Mouse (Mus musculus): ENCODE measurements around the gene Nmnat1.
"Not testable (repeated sequence)": the region's sequence is repeated elsewhere in the genome, so short reads cannot be mapped to it uniquely, and the experiment has no call there.

Nmnat1 gene

DNA sequence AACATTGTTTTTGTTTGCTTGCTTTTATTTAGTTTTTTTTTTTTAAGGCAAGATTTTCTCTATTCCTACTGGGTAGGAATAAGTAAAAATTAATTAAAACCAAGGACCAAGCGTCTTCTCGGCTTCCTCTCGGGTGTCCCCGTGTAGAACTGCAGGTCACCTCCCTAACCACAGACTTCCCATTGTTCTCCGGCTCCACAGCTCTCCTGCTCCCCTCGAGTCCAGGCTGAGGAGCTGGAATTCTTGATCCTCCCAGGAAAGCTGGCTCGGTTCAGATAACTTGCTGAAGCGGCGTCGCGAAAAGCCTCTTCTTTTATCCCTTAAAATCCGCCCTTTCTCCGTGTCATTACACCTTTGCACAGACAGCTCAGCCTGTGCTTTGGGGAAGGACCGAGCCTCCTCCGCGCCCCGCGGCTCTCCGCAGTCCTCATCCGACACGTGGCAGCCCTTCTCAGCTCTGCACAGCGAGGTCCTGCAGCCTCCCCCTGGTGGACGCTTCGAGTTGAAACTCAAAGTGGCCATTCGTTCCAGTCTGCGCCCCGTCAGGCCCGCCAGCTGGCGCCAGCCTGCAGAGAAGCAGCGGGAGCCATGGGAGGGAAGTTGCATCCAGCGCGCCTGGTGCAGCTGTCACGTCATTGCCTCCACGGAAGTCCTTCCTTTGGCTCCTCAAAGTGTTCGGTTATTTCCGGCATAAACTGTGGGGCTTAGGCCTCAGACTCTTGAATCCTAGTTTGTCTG lies 39.9 kb downstream of the Nmnat1 start:
- peak; percentile 74 for DNase-seq (ENCODE audit: low read depth, low spot score)

DNA sequence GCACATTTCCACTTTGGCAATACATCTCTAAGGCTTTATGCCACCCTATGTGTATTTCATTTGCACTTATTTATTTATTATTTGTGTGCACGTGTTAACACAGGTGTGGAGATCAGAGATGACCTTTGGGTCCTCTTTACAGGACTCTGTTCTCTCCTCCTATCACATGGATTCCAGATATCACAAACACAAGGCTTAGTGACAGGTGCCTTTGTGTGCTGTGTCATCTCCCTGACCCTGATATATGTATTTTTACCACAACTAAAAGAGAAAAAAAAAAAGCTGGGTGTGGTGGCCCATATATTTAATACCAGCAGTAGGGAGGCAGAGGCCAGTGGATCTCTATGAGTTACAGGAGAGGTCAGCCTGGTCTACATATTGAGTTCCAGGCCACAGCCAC lies 40.5 kb downstream of the Nmnat1 start:
- no peak for DNase-seq (ENCODE audit: low read depth, low spot score)

DNA sequence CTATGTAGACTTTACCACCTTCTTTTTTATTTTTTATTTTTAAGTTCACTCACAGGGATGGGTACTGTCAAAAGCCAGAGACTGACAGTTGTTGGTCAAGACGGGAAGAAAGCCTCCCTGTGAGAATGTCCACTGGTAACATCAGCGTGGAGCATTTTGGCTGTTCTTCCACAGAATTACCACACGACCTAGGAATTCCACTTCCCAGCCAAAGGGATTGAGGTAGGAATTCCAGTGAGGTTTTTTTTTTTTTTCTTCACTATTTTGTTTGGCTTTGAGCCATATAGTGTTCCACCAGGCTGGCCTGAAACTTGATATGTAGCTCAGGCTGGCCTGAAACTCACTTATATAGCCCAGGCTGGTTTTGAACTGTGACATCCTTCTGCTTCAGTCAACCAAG lies 42.6 kb downstream of the Nmnat1 start:
- no peak for DNase-seq (ENCODE audit: low read depth, low spot score)

DNA sequence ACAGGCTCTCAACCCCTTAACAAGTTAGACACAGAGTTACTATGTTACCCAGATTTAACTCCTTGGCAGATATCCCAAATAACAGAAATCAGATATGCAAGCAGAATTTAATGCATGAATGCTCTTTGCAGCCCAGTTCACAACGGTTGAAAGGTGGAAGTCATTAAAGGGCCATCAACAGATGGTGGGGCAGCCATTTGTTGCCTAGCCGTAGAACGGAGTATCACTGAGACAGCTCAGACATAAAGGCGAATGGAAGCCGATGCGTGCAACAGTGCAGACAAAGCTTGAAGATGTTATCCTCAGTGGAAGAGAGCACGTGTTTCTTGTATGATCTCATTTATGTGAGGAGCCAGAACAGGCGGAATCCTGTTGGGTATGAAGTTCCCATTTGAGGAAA lies 44.4 kb downstream of the Nmnat1 start:
- DNase-seq (ENCODE audit: low read depth, low spot score), result no peak

DNA sequence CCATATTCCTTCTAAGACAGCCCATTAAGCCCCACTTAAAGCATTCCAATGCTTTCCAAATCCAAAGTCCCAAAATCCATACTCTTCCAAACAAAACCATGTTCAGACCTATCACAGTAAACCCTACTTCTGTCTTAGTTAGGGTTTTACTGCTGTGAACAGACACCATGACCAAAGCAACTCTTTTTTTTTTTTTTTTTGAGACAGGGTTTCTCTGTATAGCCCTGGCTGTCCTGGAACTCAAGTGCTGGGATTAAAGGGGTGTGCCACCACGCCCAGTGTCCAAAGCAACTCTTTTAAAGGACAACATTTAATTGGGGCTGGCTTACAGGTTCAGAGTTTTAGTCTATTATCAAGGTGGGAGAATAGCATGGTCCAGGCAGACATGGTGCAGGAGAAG lies 53.1 kb downstream of the Nmnat1 start:
- not testable (repeated sequence) for DNase-seq (ENCODE audit: low read depth, low spot score)

DNA sequence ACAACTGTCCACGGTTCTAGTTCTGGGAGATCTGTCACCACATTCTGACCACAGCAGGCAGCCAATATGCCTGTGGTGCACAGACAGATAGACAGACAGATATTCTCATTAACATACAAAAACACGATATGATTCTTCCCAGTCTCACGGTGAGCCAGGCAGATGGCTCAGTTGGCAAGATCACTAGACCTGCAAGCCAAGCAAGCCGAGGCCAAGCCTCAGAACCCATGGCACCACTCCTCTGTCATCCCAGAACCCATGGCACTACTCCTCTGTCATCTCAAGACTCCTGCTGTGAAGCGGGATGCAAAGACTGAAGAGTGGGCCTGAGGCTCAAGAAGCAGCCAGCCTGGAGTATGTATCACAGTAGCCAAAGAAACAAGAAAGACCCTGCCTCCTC lies 55.4 kb downstream of the Nmnat1 start:
- no peak for DNase-seq (ENCODE audit: low read depth, low spot score)

DNA sequence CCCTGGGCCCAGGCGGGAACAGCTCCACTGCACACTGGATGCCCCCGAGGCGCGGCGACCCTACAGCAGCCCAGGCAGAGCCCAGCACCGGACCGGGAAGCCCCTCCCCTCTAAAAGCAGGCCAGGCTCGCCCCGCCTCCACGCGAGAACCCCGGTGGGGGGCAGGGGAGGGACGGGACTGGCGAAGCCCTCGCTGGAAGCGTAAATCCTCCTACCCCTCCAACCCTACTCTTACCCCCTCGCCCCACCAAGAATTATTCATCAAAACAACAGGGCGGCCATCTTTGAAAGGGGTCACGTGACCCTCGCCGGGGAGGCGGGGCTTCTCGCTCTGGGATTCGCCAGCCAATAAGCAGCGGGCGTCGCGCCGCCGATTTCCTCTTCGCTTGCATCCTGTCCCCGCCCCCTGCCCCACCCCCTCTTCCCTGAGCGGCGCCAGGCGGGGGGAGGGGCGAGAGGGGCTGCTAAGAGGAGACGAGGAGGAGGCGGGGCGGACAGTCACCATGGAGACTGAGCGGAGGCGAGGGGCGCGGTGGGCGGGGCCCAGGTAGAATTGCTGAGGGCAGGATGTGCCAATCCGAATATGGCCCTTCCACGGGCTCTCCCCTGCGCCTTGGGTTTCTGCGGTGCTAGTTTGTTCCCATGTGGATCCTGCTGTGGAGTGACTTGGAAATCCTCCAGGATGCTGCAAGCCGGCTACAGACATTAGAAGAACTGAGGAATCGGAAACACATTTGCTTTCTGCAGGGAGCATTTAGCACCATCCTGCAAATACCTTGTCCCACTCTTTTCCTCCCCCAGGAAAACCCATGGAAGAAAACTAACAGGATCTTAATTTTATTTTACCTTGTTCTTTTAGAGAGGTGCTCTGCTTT lies 58.4 kb downstream of the Nmnat1 start, which contains the start of gene Ube4b:
Gene Ube4b, minus strand, starts transcription at position 425 of the 875 bp plus-strand sequence.
- peak; percentile 85 for DNase-seq (ENCODE audit: low read depth, low spot score)

DNA sequence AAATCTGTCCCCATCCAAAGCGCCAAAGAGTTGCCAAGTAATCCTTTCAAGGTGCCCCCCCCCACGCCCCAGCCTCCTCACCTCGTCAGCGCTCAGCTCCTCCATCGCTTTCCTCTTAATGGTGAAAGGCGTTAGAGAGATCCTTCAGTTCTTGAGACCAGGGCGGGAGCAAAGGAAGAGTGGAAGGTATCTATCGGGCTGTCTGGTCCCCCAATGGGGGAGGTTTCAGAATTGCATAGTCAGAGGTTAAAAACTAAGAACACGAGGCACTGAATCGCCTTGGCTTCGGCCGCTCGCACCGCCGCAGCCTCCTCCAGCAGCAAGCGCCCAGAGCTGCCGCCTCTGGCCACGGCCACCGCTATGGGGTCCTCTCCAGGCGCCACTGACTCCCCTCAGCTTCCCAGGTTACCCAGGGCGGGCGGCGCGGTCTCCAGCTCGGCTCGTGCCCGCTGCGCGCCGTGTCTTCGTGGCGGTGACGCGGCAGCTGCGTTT lies 59.2 kb downstream of the Nmnat1 start:
- DNase-seq (ENCODE audit: low read depth, low spot score), result no peak

DNA sequence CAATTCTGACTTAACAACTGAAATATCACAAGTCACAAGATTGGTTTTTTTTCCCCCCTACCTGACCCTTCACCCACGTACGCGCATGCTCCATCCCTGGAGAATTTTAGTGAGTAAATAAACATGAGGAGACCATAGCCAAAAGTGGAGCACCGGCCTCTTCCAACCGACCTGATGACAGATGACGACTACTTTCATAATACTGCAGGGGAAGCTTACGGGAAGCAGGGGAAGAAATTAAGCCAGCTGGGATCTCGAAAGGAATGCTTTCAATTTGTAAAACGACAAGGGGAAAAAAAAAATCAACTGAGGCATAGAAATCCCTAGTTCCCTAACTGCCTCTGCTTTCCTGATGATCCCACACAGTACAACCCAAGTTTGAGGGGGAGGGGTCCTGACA lies 60.2 kb downstream of the Nmnat1 start:
- no peak for DNase-seq (ENCODE audit: low read depth, low spot score)

DNA sequence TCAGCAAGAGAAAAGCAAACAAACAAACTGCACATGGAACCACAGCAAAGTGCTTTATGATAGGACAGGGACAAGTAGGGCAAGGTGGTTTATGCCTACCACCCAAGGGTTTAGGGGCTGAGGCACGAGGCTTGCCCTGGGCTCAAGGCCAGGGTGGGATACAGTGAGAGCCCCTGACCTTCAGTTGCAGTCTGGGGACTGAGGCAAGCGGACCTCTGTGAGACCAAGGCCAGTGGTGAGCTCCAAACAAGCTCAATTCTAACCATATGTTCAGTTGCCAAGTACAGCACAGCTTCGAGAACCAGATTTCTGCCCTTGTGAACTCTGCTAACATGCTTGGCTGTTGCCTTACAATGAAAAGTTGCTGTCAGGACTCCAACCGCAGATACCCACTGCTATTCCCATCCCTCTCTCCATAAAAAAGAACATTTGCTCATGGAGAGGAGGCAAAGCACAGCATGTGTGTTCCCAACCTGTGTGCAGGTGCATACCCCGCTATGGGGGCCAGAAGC lies 67.1 kb downstream of the Nmnat1 start:
- DNase-seq (ENCODE audit: low read depth, low spot score), result no peak
